Mouse (Mus musculus): ENCODE measurements around the gene Olfr597. TPM values are rescaled to one million over a fixed set of nuclear protein-coding genes. Genes with fewer than 3 reads are reported as not detected.

Olfr597 gene
- polyA plus RNA-seq (2012; rRNA removed), result not detected in 2 replicates

DNA sequence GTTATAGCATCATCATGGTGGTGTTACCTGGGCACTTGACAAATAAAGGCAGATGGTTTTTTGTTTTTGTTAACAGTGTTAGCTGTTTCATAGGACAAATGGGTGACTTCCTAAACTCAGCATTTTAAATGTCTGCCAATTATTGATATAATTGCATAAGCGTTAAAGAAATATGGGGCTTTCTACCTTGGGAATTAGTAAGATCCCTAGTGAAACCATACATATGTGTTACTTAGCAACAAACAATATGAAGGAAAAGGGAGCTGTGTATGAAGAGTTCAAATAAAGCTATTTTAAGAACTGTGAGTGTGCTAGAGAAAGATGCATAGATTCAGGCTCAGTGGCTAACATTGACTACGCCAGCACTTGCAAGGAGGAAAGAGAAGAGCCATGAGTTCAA is at the start of gene Olfr597:
Gene Olfr597, plus strand, starts transcription at position 301 of the 400 bp plus-strand sequence.

DNA sequence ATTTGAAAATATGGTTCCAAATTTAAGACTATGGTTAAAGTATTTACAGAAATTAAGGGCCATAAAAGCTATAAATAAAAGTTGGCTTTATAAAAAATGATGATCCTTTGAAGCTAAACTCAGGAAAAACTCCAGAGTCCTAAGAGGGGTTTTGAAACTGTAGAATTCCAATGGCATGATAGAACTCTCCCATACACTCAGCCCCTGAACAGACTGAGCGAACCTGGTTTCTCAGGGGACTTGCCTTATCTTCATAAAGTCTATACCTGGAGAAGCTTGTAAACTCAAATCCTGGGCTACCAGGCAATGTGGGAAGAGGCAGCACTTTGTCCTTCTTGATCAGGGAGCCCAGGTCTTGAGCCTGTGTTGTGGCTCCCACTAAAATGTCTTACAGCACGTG is 10.8 kb upstream of the Olfr597 start, which contains the start of gene Olfr596:
Gene Olfr596, plus strand, starts transcription at position 301 of the 400 bp plus-strand sequence.

DNA sequence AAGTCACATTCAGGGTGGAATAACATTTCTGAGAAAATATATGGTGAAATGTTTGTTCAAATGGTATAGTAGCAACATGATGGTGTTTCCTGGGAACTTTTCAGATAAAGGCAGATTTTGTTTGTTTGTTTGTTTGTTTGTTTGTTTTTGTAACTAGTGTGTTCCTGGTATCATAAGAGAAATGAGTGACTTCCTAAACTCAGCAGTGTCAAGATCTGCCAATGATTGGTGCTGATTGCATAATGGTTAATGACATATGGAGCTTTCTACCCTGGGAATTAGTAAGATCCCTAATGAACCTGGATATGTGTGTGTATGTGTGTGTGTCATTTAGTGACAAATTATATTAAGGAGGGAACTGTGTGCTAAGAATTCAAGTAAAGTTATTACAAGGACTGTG is 7.2 kb downstream of the Olfr597 start, which contains the start of gene Olfr598:
Gene Olfr598, plus strand, starts transcription at position 301 of the 400 bp plus-strand sequence.

DNA sequence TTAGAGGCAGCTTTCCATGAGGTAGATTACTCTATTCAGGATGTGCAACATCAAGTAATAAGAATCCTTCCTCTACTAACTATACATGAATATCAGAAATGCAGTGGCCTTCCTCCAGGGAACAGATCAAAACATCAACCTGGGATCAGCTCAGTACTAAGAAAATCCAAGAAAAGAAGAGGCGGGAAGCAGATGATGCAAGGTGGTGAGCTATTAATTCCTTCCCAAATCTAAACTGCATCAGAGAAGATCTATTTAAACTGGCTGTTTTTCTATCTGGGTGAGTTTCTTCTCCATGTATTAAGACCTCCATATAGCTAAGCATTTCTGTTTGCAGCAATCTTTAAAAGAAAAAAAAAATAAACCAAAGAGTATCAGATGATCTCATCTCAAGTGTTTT is 19.5 kb downstream of the Olfr597 start, which contains the start of gene Olfr599:
Gene Olfr599, plus strand, starts transcription at position 301 of the 400 bp plus-strand sequence.

DNA sequence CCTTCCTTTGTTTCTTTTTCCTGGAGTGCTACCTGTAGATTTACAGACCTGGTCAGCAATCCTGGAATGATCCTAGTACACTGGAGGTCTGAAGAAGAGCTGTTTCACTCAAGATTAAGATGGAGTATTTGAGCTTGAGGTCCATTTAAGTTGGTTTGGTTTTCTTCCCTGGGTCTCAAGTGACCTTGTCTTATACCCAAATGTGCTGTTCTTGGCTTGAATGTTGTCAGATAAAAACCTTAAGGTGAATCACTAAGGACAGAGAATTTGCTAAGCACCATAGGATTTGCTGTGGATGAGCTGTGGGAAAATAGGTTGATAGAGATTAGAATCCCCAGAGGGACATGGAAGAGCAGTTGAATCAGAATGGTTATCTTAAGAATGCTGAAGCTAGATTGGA is 33.5 kb downstream of the Olfr597 start, which contains the start of gene Olfr600:
Gene Olfr600, minus strand, starts transcription at position 101 of the 400 bp plus-strand sequence.

DNA sequence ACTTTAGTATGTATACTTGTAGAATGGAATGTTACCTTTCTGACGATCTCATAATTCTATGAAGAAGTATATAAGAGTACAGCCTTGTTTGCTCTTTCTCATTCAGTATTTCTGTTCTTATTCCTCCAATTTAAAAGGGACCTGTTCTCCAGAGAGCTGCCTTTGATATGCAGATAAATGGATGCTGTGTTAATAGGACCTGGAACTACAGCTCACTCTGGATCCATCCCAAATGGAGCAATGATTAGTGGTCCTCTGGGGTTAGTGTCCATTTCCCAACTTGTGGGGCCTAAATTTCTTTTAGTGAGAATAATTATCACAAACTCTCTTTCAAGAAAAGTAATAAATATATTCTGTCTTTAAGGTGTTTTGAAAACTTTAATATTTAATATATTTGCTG is 46.4 kb downstream of the Olfr597 start, which contains the start of gene Olfr601:
Gene Olfr601, minus strand, starts transcription at position 101 of the 400 bp plus-strand sequence.

Other genes starting within 250 kb of the Olfr597 start
- gene Olfr584, start 234.4 kb upstream of the Olfr597 start, polyA plus RNA-seq (2012; rRNA removed), result not detected in 2 replicates
- not detected in 2 replicates for gene Olfr585, start 218.6 kb upstream of the Olfr597 start, polyA plus RNA-seq (2012; rRNA removed)
- not detected in 2 replicates for gene Olfr586, start 190.7 kb upstream of the Olfr597 start, polyA plus RNA-seq (2012; rRNA removed)
- gene Olfr588-ps1, start 175.4 kb upstream of the Olfr597 start, polyA plus RNA-seq (2012; rRNA removed), result not detected in 2 replicates
- gene Olfr589, start 160.0 kb upstream of the Olfr597 start, polyA plus RNA-seq (2012; rRNA removed), result not detected in 2 replicates
- gene Olfr591, start 138.0 kb upstream of the Olfr597 start, polyA plus RNA-seq (2012; rRNA removed), result not detected in 2 replicates
- gene Olfr592, start 131.5 kb upstream of the Olfr597 start, polyA plus RNA-seq (2012; rRNA removed), result not detected in 2 replicates
- not detected in 2 replicates for gene Olfr593, start 104.5 kb upstream of the Olfr597 start, polyA plus RNA-seq (2012; rRNA removed)
- gene Olfr594, start 99.3 kb upstream of the Olfr597 start, polyA plus RNA-seq (2012; rRNA removed), result not detected in 2 replicates
- not detected in 2 replicates for gene Usp17ld, start 63.8 kb upstream of the Olfr597 start, polyA plus RNA-seq (2012; rRNA removed)
- gene Olfr596, start 10.7 kb upstream of the Olfr597 start, polyA plus RNA-seq (2012; rRNA removed), result not detected in 2 replicates
- gene Olfr598, start 7.3 kb downstream of the Olfr597 start, polyA plus RNA-seq (2012; rRNA removed), result not detected in 2 replicates
- gene Olfr599, start 19.6 kb downstream of the Olfr597 start, polyA plus RNA-seq (2012; rRNA removed), result not detected in 2 replicates
- not detected in 2 replicates for gene Olfr600, start 33.4 kb downstream of the Olfr597 start, polyA plus RNA-seq (2012; rRNA removed)
- gene Olfr601, start 46.3 kb downstream of the Olfr597 start, polyA plus RNA-seq (2012; rRNA removed), result not detected in 2 replicates
- not detected in 2 replicates for gene Olfr603, start 69.9 kb downstream of the Olfr597 start, polyA plus RNA-seq (2012; rRNA removed)
- gene Usp17lc, start 98.8 kb downstream of the Olfr597 start, polyA plus RNA-seq (2012; rRNA removed), result not detected in 2 replicates
- gene Olfr605, start 129.1 kb downstream of the Olfr597 start, polyA plus RNA-seq (2012; rRNA removed), result not detected in 2 replicates
- gene Olfr606, start 132.7 kb downstream of the Olfr597 start, polyA plus RNA-seq (2012; rRNA removed), result not detected in 2 replicates
- gene Olfr607, start 147.8 kb downstream of the Olfr597 start, polyA plus RNA-seq (2012; rRNA removed), result not detected in 2 replicates
- gene Olfr608, start 153.6 kb downstream of the Olfr597 start, polyA plus RNA-seq (2012; rRNA removed), result not detected in 2 replicates
- not detected in 2 replicates for gene Olfr609, start 181.7 kb downstream of the Olfr597 start, polyA plus RNA-seq (2012; rRNA removed)
- not detected in 2 replicates for gene Olfr610, start 195.8 kb downstream of the Olfr597 start, polyA plus RNA-seq (2012; rRNA removed)
- gene Olfr611, start 204.5 kb downstream of the Olfr597 start, polyA plus RNA-seq (2012; rRNA removed), result not detected in 2 replicates
- gene Olfr612, start 226.4 kb downstream of the Olfr597 start, polyA plus RNA-seq (2012; rRNA removed), result not detected in 2 replicates
- not detected in 2 replicates for gene Olfr613, start 231.8 kb downstream of the Olfr597 start, polyA plus RNA-seq (2012; rRNA removed)
- gene Olfr615, start 239.8 kb downstream of the Olfr597 start, polyA plus RNA-seq (2012; rRNA removed), result not detected in 2 replicates

All from central nervous system, embryonic 18 days (tissue).